Mouse (Mus musculus) heart, postnatal 0 days (tissue): Measurements from ENCODE around the gene Calb2. TPM values are rescaled to one million over a fixed set of nuclear protein-coding genes. Genes with fewer than 3 reads are reported as not detected.

Experiments used
- ATAC-seq: fragments of 200-750 bp; cut with Nextera tagmentation; 2 replicates; pipeline ENCODE4 v1.8.0; 2017; ENCODE audit warnings: low read depth, moderate number of reproducible peaks, moderate library complexity; ENCODE audit not compliant: insufficient read depth
- DNase-seq: peaks from one replicate; pipeline ENCODE4 v3.0.0-alpha.2; 2016; ENCODE audit warnings: low spot score
- H3K27ac ChIP-seq: fragments of 300-500 bp; sonication (generic); 2 replicates; pipeline ENCODE4 v1.5.1; 2014; ENCODE audit warnings: low read depth, mild to moderate bottlenecking
- H3K27me3 ChIP-seq: fragments of 300-500 bp; sonication (generic); 2 replicates; pipeline ENCODE4 v1.6.1; 2014; ENCODE audit warnings: low read length, mixed read lengths; ENCODE audit not compliant: control insufficient read depth, insufficient read depth
- H3K36me3 ChIP-seq: fragments of 300-500 bp; sonication (generic); replicated peaks from 2 replicates; pipeline ENCODE4 v1.6.1; 2014; ENCODE audit warnings: low read length, mixed read lengths; ENCODE audit not compliant: control insufficient read depth, insufficient read depth
- H3K4me1 ChIP-seq: fragments of 300-500 bp; sonication (generic); 2 replicates; pipeline ENCODE4 v1.6.1; 2014; ENCODE audit warnings: antibody characterized with exemption; ENCODE audit not compliant: control insufficient read depth, insufficient read depth
- H3K4me2 ChIP-seq: fragments of 300-500 bp; sonication (generic); 2 replicates; pipeline ENCODE4 v1.6.1; 2014; ENCODE audit warnings: low read depth, mild to moderate bottlenecking, low read length, moderate library complexity
- H3K4me3 ChIP-seq: fragments of 300-500 bp; sonication (generic); 2 replicates; pipeline ENCODE4 v1.5.1; 2014; ENCODE audit warnings: low read depth, low read length
- H3K9ac ChIP-seq: fragments of 300-500 bp; sonication (generic); replicated peaks from 2 replicates; pipeline ENCODE4 v1.6.1; 2014; ENCODE audit warnings: low read depth, low read length, mixed read lengths
- H3K9me3 ChIP-seq: fragments of 300-500 bp; sonication (generic); replicated peaks from 2 replicates; pipeline ENCODE4 v1.6.1; 2016; ENCODE audit warnings: low read length; ENCODE audit not compliant: control insufficient read depth
- CTCF ChIP-seq: IDR thresholded peaks from 2 replicates; pipeline ENCODE4 v1.5.1; 2016; ENCODE audit warnings: antibody characterized with exemption, control low read depth, low read depth
- EP300 ChIP-seq: IDR thresholded peaks from 2 replicates; pipeline ENCODE4 v1.6.1; 2016; ENCODE audit warnings: antibody characterized with exemption, low read depth
- WGBS: fragments of 180-500 bp; shearing (Covaris S2); extraction: QIAGEN DNeasy Blood & Tissue Kit; methylation state at CpG from one replicate; pipeline ENCODE4 v1.1.7; 2014; 5-methylcytosine and 5-hydroxymethylcytosine counted together
- polyA plus RNA-seq: library from polyadenylated mRNA; unstranded; fragments of >200 nt; fragmentation: Nextera tagmentation; extraction: Ambion mirVana; gene quantifications from 2 replicates; pipeline ENCODE4 v1.2.1, GENCODE M21; 2015
- total RNA-seq: library from RNA; depleted of rRNA; stranded (reverse); fragments of >200 nt; gene quantifications from 2 replicates; pipeline ENCODE4 v1.2.3, GENCODE M21; 2014; ENCODE audit warnings: low replicate concordance

Calb2 gene
- total and polyA plus RNA-seq, 2 experiments from 2014 or later, result 0.11 TPM; not detected in 1

- peak; percentile 55; the same call in 1 of the 2 replicates for ATAC-seq
- peak overlapping the region; percentile 15; the same call in 1 of the 2 replicates for H3K4me3 ChIP-seq
- H3K9me3 ChIP-seq, result no peaks in the 10 kb centered on the region
- H3K4me2 ChIP-seq, result peak overlapping the region; percentile 39
- 0 out of 2 replicates have a peak, but pooled peaks cover 8% of the 10 kb centered on the region for H3K4me1 ChIP-seq
- WGBS, result 8% methylated on average over 22 of the region's 22 CpGs
- no peak overlapping the region for H3K27ac ChIP-seq
- no peak for TF ChIP-seq CTCF
- no peak for TF ChIP-seq EP300
- H3K9ac ChIP-seq, result no peak overlapping the region
- H3K36me3 ChIP-seq, result no peaks in the 10 kb centered on the region
- H3K27me3 ChIP-seq, result 0 out of 2 replicates have a peak, but pooled peaks cover 8% of the 10 kb centered on the region
- peak; percentile 14 for DNase-seq
These were observed 9.5 kb upstream of the Calb2 start for GRCm38 (mm10) chr8:110177359-110178155.

- Histone ChIP-seq H3K4me3 (no peak overlapping the region), H3K4me1 (0 out of 2 replicates have a peak, but pooled peaks cover 8% of the 10 kb centered on the region), H3K9ac (no peak overlapping the region), H3K4me2 (no peak overlapping the region), H3K36me3 (no peaks in the 10 kb centered on the region), H3K27me3 (0 out of 2 replicates have a peak, but pooled peaks cover 11% of the 10 kb centered on the region), H3K27ac (no peak overlapping the region), H3K9me3 (no peaks in the 10 kb centered on the region)
- TF ChIP-seq EP300, result no peak
- TF ChIP-seq CTCF, result no peak
- DNase-seq (no peak), ATAC-seq (no peak)
- WGBS, result 76% methylated on average over 4 of the region's 4 CpGs
These were observed 6.8 kb upstream of the Calb2 start for GRCm38 (mm10) chr8:110174826-110175225.

- Histone ChIP-seq H3K4me3 (no peak overlapping the region), H3K9ac (no peak overlapping the region), H3K27ac (no peak overlapping the region), H3K4me2 (no peak overlapping the region), H3K36me3 (no peaks in the 10 kb centered on the region), H3K27me3 (peaks cover 32% of the 10 kb centered on the region), H3K4me1 (no peaks in the 10 kb centered on the region), H3K9me3 (0 out of 2 replicates have a peak, but pooled peaks cover 4% of the 10 kb centered on the region)
- ATAC-seq (no peak), DNase-seq (no peak)
- TF ChIP-seq EP300, result no peak
- TF ChIP-seq CTCF, result no peak
- 59% methylated on average over 6 of the region's 6 CpGs for WGBS
These were observed 4.2 kb upstream of the Calb2 start for GRCm38 (mm10) chr8:110172161-110172560.

- WGBS, result 64% methylated on average over 8 of the region's 8 CpGs
- DNase-seq, result no peak
These were observed 1.7 kb downstream of the Calb2 start for GRCm38 (mm10) chr8:110166270-110166669.

DNA sequence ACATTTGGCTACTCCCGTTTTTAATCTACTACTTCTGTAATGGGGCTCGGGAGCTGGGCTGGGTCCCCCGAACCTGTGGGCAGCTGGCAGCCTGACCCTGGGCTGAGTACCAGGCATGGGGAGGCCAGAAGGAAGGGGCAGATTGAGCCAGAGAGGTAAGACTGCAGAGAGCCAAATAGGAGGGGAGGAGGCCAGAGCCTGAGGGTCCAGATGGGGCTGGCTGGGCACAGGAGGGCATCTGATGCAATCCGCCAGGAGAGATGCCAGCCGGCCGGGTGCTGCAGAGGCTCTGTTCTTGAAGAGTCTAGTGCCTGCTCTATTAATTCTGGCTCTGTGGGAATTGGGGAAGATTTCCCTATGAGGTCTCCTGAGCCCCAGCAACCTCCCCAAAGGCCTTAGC is 6.0 kb downstream of the Calb2 start:
- no peak overlapping the region for H3K9ac ChIP-seq
- H3K36me3 ChIP-seq, result no peaks in the 10 kb centered on the region
- DNase-seq (no peak), ATAC-seq (no peak)
- H3K4me1 ChIP-seq, result no peaks in the 10 kb centered on the region
- H3K27me3 ChIP-seq, result peaks cover 4% of the 10 kb centered on the region; the same call in 1 of the 2 replicates
- no peaks in the 10 kb centered on the region for H3K9me3 ChIP-seq
- TF ChIP-seq EP300 (no peak), CTCF (no peak)
- H3K27ac ChIP-seq, result no peak overlapping the region
- H3K4me2 ChIP-seq, result no peak overlapping the region
- no peak overlapping the region for H3K4me3 ChIP-seq
- WGBS, result 82% methylated on average over 6 of the region's 6 CpGs

More at GRCm38 (mm10) chr8:110166270-110166669, 1.7 kb downstream of the Calb2 start:
- H3K27me3 ChIP-seq, result peaks cover 34% of the 10 kb centered on the region
- no peak for ATAC-seq
- no peak overlapping the region for H3K27ac ChIP-seq
- TF ChIP-seq CTCF (no peak), EP300 (no peak)
- no peak overlapping the region for H3K9ac ChIP-seq
- H3K4me2 ChIP-seq, result no peak overlapping the region
- H3K4me1 ChIP-seq, result no peaks in the 10 kb centered on the region
- no peak overlapping the region for H3K4me3 ChIP-seq
- no peaks in the 10 kb centered on the region for H3K36me3 ChIP-seq
- 0 out of 2 replicates have a peak, but pooled peaks cover 4% of the 10 kb centered on the region for H3K9me3 ChIP-seq

DNA sequence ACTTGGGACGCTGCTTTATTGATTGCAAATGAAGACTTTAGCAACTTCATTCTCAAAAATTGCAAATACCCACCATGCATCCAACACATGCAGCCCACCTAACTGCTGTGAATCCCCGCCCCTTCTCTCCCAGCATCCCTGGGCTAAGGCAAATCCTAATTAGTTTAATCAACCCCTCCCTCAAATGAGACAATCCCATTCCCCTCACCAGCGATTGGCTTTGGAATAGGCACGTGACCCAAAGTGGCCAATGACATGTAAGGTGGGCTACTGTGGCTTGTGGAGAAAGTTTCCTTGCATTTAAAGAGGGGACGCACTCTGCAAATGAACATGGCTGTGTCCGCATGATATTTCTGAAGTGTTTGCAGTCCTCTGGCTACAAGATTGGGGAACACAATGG is 15.1 kb downstream of the Calb2 start:
- Histone ChIP-seq H3K27me3 (no peaks in the 10 kb centered on the region), H3K4me3 (no peak overlapping the region), H3K4me2 (no peak overlapping the region), H3K9ac (no peak overlapping the region), H3K4me1 (no peaks in the 10 kb centered on the region), H3K36me3 (no peaks in the 10 kb centered on the region), H3K9me3 (no peaks in the 10 kb centered on the region), H3K27ac (no peak overlapping the region)
- DNase-seq (no peak), ATAC-seq (no peak)
- no peak for TF ChIP-seq CTCF
- TF ChIP-seq EP300, result no peak
- WGBS, result 62% methylated on average over 6 of the region's 6 CpGs
